Mouse (Mus musculus) bone marrow, adult 2 months (tissue): ENCODE results near the gene Nupr1l.

ENCODE experiments used
- CTCF ChIP-seq: fragments of 200-500 bp; IDR thresholded peaks from 2 replicates; pipeline ENCODE4 v1.5.1; 2011; ENCODE audit warnings: low read length, control low read depth; ENCODE audit not compliant: control insufficient read depth, insufficient read depth
- POLR2A ChIP-seq: fragments of 200-500 bp; IDR thresholded peaks from 2 replicates; pipeline ENCODE4 v1.6.1; 2011; ENCODE audit warnings: low read depth, mild to moderate bottlenecking, control low read depth, low read length, borderline replicate concordance; ENCODE audit not compliant: control insufficient read depth

- no peak for TF ChIP-seq CTCF
- no peak for TF ChIP-seq POLR2A
These were observed 1.3 kb downstream of the Nupr1l start for GRCm38 (mm10) chr5:129909591-129909990.
